Mouse (Mus musculus): ENCODE results near the gene Btbd35f26. TPM values are rescaled to one million over a fixed set of nuclear protein-coding genes. Genes with fewer than 3 reads are reported as not detected.
"Not testable (repeated sequence)": the region's sequence is repeated elsewhere in the genome, so short reads cannot be mapped to it uniquely, and the experiment has no call there.

The Btbd35f26 gene
- polyA plus RNA-seq (2011; ENCODE audit: insufficient read depth, insufficient read length, low read depth, missing spikeins), result not detected in 2 replicates

DNA sequence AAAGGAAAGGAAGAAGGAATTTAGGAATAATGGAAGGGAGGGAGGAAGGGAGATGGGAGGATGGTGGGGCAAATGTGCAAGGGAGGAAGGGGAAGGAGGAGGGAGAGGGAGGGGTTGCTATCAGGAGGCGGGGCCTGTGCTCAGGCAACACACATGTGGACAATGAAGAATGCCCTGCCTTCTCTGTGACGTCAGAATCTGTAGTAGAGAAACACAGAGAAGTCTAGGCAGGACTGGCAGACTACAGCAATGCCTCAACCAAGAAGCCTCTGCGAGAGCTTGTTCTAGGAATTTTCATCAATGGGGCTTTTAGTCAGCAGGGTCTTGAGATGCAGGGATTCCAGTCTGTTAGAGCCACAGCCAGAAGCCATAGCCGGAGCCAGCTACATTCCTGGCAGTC lies at the start of gene Btbd35f26:
Gene Btbd35f26 (plus strand): TSS at position 301 of the 400 bp plus-strand sequence.
- H3K27me3 ChIP-seq (ENCODE audit: control insufficient read depth, insufficient read depth, low read length, poor library complexity, severe bottlenecking); H3K9ac ChIP-seq (ENCODE audit: low read depth, poor library complexity, severe bottlenecking); H3K27ac ChIP-seq (ENCODE audit: insufficient read depth, low read length); H3K36me3 ChIP-seq (ENCODE audit: control insufficient read depth, insufficient read depth, low read length, poor library complexity, severe bottlenecking); H3K4me1 ChIP-seq (ENCODE audit: control insufficient read depth, insufficient read depth, low read length); H3K9me3 ChIP-seq (replicated peaks; ENCODE audit: control insufficient read depth, insufficient read depth, low read length, poor library complexity, severe bottlenecking); H3K4me3 ChIP-seq (ENCODE audit: low read depth, low read length): not testable (repeated sequence)

DNA sequence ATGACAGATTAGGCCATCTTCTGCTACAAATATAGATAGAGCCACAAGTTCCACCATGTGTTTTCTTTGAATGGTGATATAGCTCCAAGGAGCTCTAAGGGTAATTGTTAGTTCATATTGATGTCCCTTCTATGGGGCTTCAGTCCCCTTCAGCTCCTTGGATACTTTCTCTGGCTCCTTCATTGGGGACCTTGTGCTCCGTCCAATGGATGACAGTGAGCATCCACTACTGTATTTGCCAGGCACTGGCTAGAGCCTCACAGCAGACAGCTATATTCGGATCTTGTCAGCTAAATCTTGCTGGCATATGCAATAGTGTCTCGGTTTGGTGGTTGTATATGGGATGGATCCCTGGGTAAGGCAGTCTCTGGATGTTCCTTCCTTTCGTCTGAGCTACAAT lies 5.7 kb downstream of the Btbd35f26 start:
- H3K27me3 ChIP-seq (ENCODE audit: control insufficient read depth, insufficient read depth, low read length, poor library complexity, severe bottlenecking); H3K36me3 ChIP-seq (ENCODE audit: control insufficient read depth, insufficient read depth, low read length, poor library complexity, severe bottlenecking); H3K9ac ChIP-seq (ENCODE audit: low read depth, poor library complexity, severe bottlenecking); H3K27ac ChIP-seq (ENCODE audit: insufficient read depth, low read length); H3K9me3 ChIP-seq (replicated peaks; ENCODE audit: control insufficient read depth, insufficient read depth, low read length, poor library complexity, severe bottlenecking); H3K4me3 ChIP-seq (ENCODE audit: low read depth, low read length); H3K4me1 ChIP-seq (ENCODE audit: control insufficient read depth, insufficient read depth, low read length): not testable (repeated sequence)

- H3K36me3 ChIP-seq (ENCODE audit: control insufficient read depth, insufficient read depth, low read length, poor library complexity, severe bottlenecking); H3K27me3 ChIP-seq (ENCODE audit: control insufficient read depth, insufficient read depth, low read length, poor library complexity, severe bottlenecking); H3K9me3 ChIP-seq (replicated peaks; ENCODE audit: control insufficient read depth, insufficient read depth, low read length, poor library complexity, severe bottlenecking); H3K9ac ChIP-seq (ENCODE audit: low read depth, poor library complexity, severe bottlenecking); H3K4me3 ChIP-seq (ENCODE audit: low read depth, low read length); H3K4me1 ChIP-seq (ENCODE audit: control insufficient read depth, insufficient read depth, low read length); H3K27ac ChIP-seq (ENCODE audit: insufficient read depth, low read length): not testable (repeated sequence)
Observed at GRCm38 (mm10) chrX:31383818-31384217, 47.6 kb downstream of the Btbd35f26 start, which contains the start of gene Btbd35f19. Gene Btbd35f19 (minus strand): TSS chrX:31383918.

Other genes starting within 250 kb of the Btbd35f26 start
- gene Btbd35f29, start 218.8 kb upstream of the Btbd35f26 start, polyA plus RNA-seq (2011; ENCODE audit: insufficient read depth, insufficient read length, low read depth, missing spikeins), result not detected in 2 replicates
- gene Spin2f, start 82.6 kb upstream of the Btbd35f26 start, polyA plus RNA-seq (2011; ENCODE audit: insufficient read depth, insufficient read length, low read depth, missing spikeins), result not detected in 2 replicates
- gene Btbd35f19, start 47.5 kb downstream of the Btbd35f26 start, polyA plus RNA-seq (2011; ENCODE audit: insufficient read depth, insufficient read length, low read depth, missing spikeins), result not detected in 2 replicates
- not detected in 2 replicates for gene Gm21883, start 237.8 kb downstream of the Btbd35f26 start, polyA plus RNA-seq (2011; ENCODE audit: insufficient read depth, insufficient read length, low read depth, missing spikeins)